Mouse (Mus musculus) lung, embryonic 14.5 days (tissue): Measurements from ENCODE around the gene Lrrc9. TPM values are rescaled to one million over a fixed set of nuclear protein-coding genes. Genes with fewer than 3 reads are reported as not detected.

Source experiments
- ATAC-seq: fragments of 200-750 bp; cut with Nextera tagmentation; 2 replicates; pipeline ENCODE4 v1.8.0; 2017; ENCODE audit warnings: mild to moderate bottlenecking, moderate TSS enrichment, moderate library complexity; ENCODE audit not compliant: insufficient read depth
- DNase-seq: peaks from one replicate; pipeline ENCODE4 v3.0.0-alpha.2; 2015
- H3K27ac ChIP-seq: fragments of 300-500 bp; sonication (generic); 2 replicates; pipeline ENCODE4 v1.5.1; 2014; ENCODE audit warnings: low read depth, mild to moderate bottlenecking, moderate library complexity
- H3K27me3 ChIP-seq: fragments of 300-500 bp; sonication (generic); 2 replicates; pipeline ENCODE4 v1.6.1; 2014; ENCODE audit warnings: low read length, control low read depth; ENCODE audit not compliant: insufficient read depth
- H3K36me3 ChIP-seq: fragments of 300-500 bp; sonication (generic); 2 replicates; pipeline ENCODE4 v1.6.1; 2014; ENCODE audit warnings: control low read depth; ENCODE audit not compliant: insufficient read depth
- H3K4me1 ChIP-seq: fragments of 300-500 bp; sonication (generic); 2 replicates; pipeline ENCODE4 v1.6.1; 2014; ENCODE audit warnings: antibody characterized with exemption, control low read depth; ENCODE audit not compliant: insufficient read depth
- H3K4me2 ChIP-seq: fragments of 300-500 bp; sonication (generic); 2 replicates; pipeline ENCODE4 v1.6.1; 2014; ENCODE audit warnings: mild to moderate bottlenecking
- H3K4me3 ChIP-seq: fragments of 300-500 bp; sonication (generic); 2 replicates; pipeline ENCODE4 v1.5.1; 2014; ENCODE audit warnings: low read depth, low read length
- H3K9ac ChIP-seq: fragments of 300-500 bp; sonication (generic); 2 replicates; pipeline ENCODE4 v1.6.1; 2014
- H3K9me3 ChIP-seq: fragments of 300-500 bp; sonication (generic); 2 replicates; pipeline ENCODE4 v1.6.1; 2016; ENCODE audit warnings: low read depth, low read length, control low read depth
- CTCF ChIP-seq: IDR thresholded peaks from 2 replicates; pipeline ENCODE4 v1.5.1; 2016; ENCODE audit warnings: antibody characterized with exemption, low read depth
- WGBS: fragments of 180-500 bp; shearing (Covaris S2); extraction: QIAGEN DNeasy Blood & Tissue Kit; methylation state at CpG from one replicate; pipeline ENCODE4 v1.1.7; 2014; 5-methylcytosine and 5-hydroxymethylcytosine counted together
- polyA plus RNA-seq: library from polyadenylated mRNA; unstranded; fragments of >200 nt; fragmentation: Nextera tagmentation; extraction: Ambion mirVana; gene quantifications from 2 replicates; pipeline ENCODE4 v1.2.1, GENCODE M21; 2014

The Lrrc9 gene
- polyA plus RNA-seq, 1 experiment from 2014 or later = 0.29 TPM

DNA sequence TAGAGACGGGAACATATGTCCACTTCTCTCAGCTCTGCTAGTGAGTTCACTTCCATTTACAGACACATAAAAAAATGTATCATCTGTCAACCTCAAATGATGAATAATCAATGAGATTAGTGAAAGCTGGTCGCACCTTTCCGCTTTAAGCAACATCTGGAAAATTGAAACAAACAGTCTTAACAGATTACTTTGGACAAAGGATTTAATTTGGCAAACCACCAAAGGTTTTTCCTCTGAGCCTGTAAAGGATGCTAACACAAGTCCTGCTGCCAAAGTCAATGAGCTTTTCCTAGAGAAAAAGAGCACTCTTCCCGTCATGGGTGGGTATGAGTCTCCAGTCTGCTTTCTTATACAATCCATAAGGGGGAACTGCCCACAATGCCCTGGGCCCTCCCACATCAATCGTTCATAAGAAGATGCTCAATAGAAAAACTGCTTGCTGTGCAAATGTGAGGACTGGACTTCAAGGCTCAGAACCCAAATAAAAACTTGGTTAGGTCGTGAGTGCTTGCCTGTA is 2.6 kb upstream of the Lrrc9 start:
- 57% methylated on average over 6 of the region's 6 CpGs for WGBS
- no peak overlapping the region for H3K4me2 ChIP-seq
- no peaks in the 10 kb centered on the region for H3K9me3 ChIP-seq
- H3K27ac ChIP-seq = no peak overlapping the region
- no peaks in the 10 kb centered on the region for H3K27me3 ChIP-seq
- ATAC-seq = no peak
- no peaks in the 10 kb centered on the region for H3K36me3 ChIP-seq
- DNase-seq = peak; percentile 22
- H3K4me3 ChIP-seq = no peak overlapping the region
- no peaks in the 10 kb centered on the region for H3K4me1 ChIP-seq
- no peak overlapping the region for H3K9ac ChIP-seq
- no peak for TF ChIP-seq CTCF

DNA sequence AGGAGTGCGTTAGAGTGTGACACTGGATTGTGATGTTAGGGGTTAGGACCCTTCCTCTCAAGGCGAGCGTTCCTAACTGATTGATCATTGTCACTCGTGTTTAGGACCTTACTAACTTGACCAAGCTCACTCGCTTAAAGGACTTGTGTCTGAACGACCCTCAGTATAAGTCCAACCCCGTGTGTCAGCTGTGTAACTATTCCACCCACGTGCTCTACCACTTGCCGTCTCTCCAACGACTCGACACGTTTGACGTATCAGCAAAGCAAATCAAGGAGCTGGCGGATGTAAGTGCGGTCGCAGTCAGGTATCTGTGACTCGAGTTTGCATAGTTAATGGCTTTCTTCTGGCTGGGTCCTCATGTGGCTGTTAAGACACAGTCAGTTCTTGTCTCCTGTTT is 12.3 kb downstream of the Lrrc9 start:
- ATAC-seq (no peak), DNase-seq (no peak)
- Histone ChIP-seq H3K9ac (no peak overlapping the region), H3K4me2 (no peak overlapping the region), H3K4me3 (no peak overlapping the region), H3K27me3 (no peaks in the 10 kb centered on the region), H3K9me3 (no peaks in the 10 kb centered on the region), H3K4me1 (no peaks in the 10 kb centered on the region), H3K36me3 (no peaks in the 10 kb centered on the region), H3K27ac (no peak overlapping the region)
- TF ChIP-seq CTCF = no peak
- 55% methylated on average over 17 of the region's 17 CpGs for WGBS

GRCm38 (mm10) chr12:72461191-72461893 is 19.7 kb downstream of the Lrrc9 start:
- Histone ChIP-seq H3K27me3 (no peaks in the 10 kb centered on the region), H3K9me3 (no peaks in the 10 kb centered on the region), H3K9ac (no peak overlapping the region), H3K4me2 (0 out of 2 replicates have a peak overlapping the region, but pooled peaks have one; percentile 18), H3K36me3 (no peaks in the 10 kb centered on the region), H3K27ac (no peak overlapping the region), H3K4me1 (no peaks in the 10 kb centered on the region), H3K4me3 (no peak overlapping the region)
- peak; percentile 63 for TF ChIP-seq CTCF
- 43% methylated on average over 11 of the region's 11 CpGs for WGBS
- DNase-seq = peak; percentile 57
- ATAC-seq = peak; percentile 41; the same call in 1 of the 2 replicates

- Histone ChIP-seq H3K27ac (no peak overlapping the region), H3K36me3 (no peaks in the 10 kb centered on the region), H3K9me3 (no peaks in the 10 kb centered on the region), H3K4me3 (no peak overlapping the region), H3K9ac (no peak overlapping the region), H3K4me1 (no peaks in the 10 kb centered on the region), H3K4me2 (0 out of 2 replicates have a peak overlapping the region, but pooled peaks have one; percentile 18), H3K27me3 (no peaks in the 10 kb centered on the region)
- ATAC-seq = peak; percentile 35; the same call in 1 of the 2 replicates
- WGBS = 42% methylated on average over 5 of the region's 5 CpGs
- peak; percentile 89 for DNase-seq
- peak; percentile 70 for TF ChIP-seq CTCF
Observed at GRCm38 (mm10) chr12:72461894-72462530, 20.3 kb downstream of the Lrrc9 start.

- no peak for ATAC-seq
- H3K4me3 ChIP-seq = no peak overlapping the region
Observed at GRCm38 (mm10) chr12:72465826-72466501, 24.3 kb downstream of the Lrrc9 start.

GRCm38 (mm10) chr12:72467269-72467668 is 25.6 kb downstream of the Lrrc9 start:
- Histone ChIP-seq H3K27ac (no peak overlapping the region), H3K9me3 (no peaks in the 10 kb centered on the region), H3K4me3 (no peak overlapping the region), H3K27me3 (no peaks in the 10 kb centered on the region), H3K9ac (no peak overlapping the region), H3K4me1 (no peaks in the 10 kb centered on the region), H3K36me3 (no peaks in the 10 kb centered on the region), H3K4me2 (no peak overlapping the region)
- DNase-seq = no peak
- ATAC-seq = no peak
- TF ChIP-seq CTCF = no peak
- 88% methylated on average over 1 of the region's 1 CpGs for WGBS

More at GRCm38 (mm10) chr12:72465826-72466501, 24.3 kb downstream of the Lrrc9 start:
- Histone ChIP-seq H3K9me3 (no peaks in the 10 kb centered on the region), H3K4me1 (no peaks in the 10 kb centered on the region), H3K27me3 (no peaks in the 10 kb centered on the region), H3K4me2 (no peak overlapping the region), H3K36me3 (no peaks in the 10 kb centered on the region), H3K27ac (no peak overlapping the region), H3K9ac (no peak overlapping the region)
- TF ChIP-seq CTCF = no peak
- DNase-seq = no peak
- WGBS = 86% methylated on average over 5 of the region's 5 CpGs

GRCm38 (mm10) chr12:72467789-72468188 is 26.1 kb downstream of the Lrrc9 start:
- Histone ChIP-seq H3K36me3 (no peaks in the 10 kb centered on the region), H3K27ac (no peak overlapping the region), H3K9me3 (no peaks in the 10 kb centered on the region), H3K4me2 (no peak overlapping the region), H3K4me3 (no peak overlapping the region), H3K9ac (no peak overlapping the region), H3K27me3 (no peaks in the 10 kb centered on the region), H3K4me1 (no peaks in the 10 kb centered on the region)
- DNase-seq = no peak
- WGBS = 90% methylated on average over 4 of the region's 4 CpGs
- ATAC-seq = no peak
- TF ChIP-seq CTCF = no peak
